Mouse (Mus musculus) CD4-positive, CD25-positive, alpha-beta regulatory T cell, adult 2 months (primary cell): ENCODE measurements around the gene Rps27l.

Experiments used
- DNase-seq: peaks from one replicate; pipeline ENCODE4 v3.0.0-alpha.2; 2012; ENCODE audit warnings: low read depth, low spot score

The Rps27l gene

DNA sequence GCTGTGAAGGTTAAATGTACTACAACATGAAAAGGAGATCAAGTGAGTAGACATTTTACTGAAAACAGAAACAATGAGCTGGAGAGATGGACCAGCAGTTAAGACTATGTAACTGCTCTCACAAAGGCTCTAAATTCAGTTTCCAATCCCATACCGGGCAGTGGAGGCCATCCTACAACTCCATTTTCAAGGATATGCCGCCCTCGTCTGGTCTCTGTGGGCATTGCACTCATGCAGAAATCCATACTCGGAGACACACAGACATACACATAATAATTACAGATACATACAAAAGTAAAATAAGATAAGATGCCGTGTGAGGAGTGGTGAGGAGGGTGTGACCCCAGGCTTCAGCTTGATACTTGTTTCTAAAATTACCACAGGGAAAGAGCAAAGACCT is 34.6 kb downstream of the Rps27l start:
- peak; percentile 86 for DNase-seq

DNA sequence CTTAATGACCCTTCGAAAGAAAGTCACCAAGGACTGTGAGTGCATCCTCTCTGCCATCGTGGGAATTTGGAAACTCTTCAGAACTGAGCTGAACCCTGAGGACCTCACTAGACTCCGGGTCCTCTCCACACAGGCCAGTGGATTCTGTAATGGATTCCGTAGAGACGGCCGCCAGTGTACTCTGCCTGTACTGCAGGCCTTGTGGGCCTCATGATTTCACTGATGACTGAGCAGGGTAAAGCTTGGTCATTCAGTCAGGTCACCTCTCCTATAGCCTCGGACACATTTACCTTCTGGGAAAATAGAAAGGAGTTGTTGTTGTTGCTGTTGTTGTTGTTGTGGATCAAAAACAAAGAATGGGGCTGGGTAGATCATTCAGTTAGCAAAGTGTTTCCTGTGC is 36.2 kb downstream of the Rps27l start:
- no peak for DNase-seq

DNA sequence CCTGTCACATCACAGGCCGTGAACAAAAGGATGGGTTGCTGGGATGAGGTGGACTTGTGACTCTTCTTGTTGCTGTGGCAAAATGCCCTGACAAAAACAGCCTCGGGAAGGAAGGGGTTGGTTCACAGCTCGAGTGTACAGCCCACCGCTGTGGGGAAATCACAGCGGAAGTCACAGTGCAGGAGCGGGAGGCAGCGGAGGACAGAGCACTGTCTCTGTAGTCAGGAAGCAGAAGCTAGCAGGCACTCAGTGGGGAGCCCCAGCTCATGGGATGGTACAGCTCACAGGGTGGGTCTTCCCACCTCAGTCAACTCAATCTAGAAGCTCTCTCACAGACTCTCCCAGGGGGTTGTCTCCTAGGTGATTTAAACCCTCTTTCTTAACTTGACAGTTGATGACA is 39.5 kb downstream of the Rps27l start:
- DNase-seq: peak; percentile 47

DNA sequence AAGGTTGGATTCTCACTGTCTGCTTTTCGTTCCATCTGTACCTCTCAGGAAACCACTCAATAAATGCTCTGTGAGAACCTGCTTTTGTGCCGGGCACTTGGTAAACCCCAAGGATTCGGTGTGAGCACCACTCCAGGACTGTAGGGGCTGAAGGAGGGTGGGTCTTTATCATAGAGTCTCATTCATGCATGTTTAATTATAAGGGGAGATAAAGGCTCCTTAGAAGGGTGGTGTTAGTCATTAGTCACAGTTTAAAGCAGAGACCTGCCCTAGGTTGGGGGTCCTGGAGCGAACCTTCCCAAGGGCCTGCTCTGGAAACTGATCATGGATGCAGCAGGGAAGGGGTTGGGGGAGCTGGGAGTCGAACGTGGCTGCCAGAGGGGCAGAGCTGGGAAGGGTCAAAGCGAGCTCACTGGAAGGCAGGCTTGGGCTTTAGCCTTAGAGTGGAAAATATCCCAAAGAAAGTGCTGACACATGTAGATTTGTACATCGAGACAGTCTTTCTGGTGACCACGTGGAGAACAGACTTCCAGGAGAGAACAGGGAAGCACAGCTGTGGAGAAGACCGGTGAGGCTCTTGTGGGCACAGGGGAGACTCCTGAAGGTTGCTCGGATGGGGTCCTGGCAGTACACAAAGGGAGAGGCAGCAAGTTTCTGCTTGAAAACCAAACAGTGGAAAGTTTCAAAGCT is 42.5 kb downstream of the Rps27l start:
- DNase-seq: no peak

DNA sequence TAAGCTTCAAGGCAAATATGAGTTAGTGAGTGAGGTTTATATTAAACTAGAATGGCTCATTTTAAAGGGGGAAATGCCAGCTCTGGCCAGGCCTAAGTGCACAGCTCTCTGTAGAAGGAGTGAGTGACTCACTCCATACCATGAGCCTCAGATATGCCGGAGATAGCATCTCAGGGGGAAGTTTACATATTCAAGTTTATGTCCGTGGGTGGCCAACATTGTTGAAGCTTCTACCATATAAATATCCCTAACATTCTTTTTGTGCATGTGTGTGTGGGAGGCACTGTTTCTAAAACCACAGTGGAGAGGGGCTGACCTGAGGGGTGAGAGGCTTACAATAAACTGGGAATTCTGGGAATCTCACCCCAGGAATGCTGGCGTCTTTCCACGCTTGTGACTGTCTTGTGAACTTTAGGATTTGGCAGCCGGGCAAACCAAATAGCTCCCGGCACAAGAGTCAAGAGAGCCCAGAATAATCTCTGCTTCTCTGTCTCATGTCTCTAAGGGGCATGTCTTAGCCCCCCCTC is 43.1 kb downstream of the Rps27l start:
- DNase-seq: peak; percentile 40

DNA sequence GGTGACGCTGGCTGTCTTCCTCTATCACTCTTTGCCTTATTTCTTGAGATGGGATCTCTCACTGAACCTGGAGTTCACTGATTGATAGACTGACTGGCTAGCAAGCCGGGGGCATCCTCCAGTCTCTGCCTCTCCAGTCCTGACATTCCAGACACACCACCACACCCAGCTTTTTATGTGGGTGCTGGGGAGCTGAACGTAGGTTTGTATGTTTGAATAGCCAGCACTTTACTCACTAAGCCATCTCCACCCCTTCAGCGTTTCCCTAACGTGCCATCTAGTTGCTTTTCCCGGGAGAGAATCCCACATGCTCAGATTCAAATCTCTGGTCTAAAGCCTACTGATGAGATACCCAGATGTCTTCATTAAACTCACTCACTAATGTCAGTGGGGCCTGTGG is 43.7 kb downstream of the Rps27l start:
- DNase-seq: no peak

DNA sequence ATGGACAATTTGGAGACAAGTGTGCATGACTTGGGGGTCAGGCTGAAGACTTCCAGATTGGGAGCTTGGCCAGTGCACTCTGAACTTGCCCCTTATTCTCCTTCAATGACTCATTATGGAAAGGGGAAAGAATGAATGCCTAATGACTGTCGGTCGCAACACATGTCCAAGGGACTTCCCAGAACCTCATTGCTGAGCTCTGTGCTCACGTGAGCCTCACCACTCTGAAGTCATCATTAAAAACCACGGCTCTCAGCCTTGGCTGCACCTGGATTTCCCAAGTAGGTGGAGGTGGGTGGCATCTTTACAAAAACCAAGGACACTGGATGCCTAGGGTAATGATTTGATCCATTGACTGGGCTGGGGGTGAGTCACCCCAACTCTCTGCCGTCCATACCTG is 44.2 kb downstream of the Rps27l start:
- peak; percentile 66 for DNase-seq

DNA sequence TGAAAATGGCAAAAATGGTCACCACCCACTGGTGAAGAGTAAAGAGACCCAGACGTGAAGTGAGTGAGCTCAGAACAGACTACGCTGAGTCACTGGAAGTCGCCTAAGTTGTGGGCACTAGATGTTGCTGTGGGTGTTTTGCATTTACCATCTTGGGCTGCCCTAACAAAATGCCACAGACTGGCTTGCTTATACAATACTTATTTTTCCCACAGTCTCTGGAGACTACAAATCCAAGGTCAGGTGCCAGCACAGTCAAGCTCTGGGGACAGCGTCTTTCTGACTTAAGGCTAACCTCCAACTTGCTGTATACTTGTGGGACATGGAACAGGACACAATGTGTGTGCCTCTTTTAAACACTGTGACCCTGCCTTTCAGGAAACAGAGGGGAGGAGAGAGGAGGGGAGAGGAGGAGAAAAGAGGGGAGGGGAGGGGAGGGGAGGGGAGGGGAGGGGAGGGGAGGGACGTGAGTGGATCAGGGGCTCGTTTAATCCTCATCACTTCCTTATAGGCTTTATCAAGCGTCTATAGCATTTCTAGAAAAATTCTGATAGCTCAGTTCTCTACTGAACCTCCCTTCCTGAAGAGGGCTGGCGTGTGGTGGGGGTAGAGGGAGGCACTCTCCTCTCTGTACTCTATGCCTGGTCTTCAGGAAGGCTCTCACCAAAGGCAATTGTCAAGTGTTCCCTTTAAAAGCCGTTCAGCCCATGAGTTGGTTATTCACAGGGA is 45.3 kb downstream of the Rps27l start:
- DNase-seq: no peak

DNA sequence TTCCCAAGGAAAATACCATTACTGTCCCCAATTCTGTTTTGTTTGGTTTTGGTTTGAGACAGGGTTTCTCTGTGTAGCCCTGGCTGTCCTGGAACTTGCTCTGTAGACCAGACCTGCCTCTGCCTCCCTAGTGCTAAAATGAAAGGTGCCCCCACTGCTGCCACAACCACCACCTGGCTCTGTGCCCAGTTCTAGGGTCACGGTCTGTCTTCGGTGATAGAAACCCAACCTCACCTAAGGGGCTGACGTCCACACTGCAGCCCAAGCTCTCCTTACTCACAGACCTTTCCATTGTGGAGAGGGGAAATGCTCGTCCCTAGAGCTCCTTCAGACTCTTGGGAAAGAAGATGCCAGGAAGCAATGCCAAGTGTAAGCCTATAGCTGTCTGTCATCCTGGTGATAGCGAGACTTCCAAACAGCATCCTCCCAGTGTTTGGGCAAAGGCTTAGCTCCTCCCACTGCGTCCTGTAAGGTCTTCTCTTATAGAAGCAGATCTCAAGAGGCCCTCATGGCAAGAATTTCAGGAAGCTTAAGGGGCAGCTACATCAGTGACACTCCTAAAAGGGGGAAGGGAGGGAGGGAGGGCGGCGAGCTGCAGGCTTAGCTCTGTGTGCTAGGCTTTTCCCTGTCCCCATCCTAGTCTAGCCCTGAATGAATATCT is 46.0 kb downstream of the Rps27l start:
- DNase-seq: no peak
